Mouse (Mus musculus): ENCODE measurements around the gene Nags. TPM values are rescaled to one million over a fixed set of nuclear protein-coding genes. Genes with fewer than 3 reads are reported as not detected.

Nags gene
- polyA plus RNA-seq (2012; rRNA removed; ENCODE audit: low replicate concordance), result 52.0 and 86.9 TPM in 2 replicates

DNA sequence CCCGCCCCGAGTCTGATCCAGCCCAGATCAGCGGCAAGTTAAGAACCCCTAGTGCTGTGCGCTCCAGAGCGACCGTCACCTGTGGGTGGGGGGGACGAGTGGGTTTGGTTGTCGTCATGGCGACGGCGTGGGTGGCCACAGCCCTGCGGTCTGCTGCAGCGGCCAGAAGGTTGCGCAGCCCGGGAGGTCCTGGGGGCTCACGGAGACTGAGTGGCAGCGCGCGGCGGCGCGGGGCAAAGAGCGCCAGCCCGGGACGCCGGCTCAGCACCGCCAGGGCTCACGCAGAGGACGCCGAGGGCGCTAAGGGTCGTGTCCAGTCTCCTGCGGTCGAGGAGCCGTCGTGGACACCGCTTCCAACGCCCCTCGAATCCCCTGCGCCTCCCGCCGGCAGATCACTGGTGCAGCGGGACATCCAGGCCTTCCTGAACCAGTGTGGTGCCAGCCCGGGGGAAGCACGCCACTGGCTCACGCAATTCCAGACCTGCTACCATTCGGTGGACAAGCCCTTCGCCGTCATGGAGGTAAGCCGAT lies at the start of gene Nags:
Nags (plus strand) TSS at position 43 of the 531 bp plus-strand sequence.

DNA sequence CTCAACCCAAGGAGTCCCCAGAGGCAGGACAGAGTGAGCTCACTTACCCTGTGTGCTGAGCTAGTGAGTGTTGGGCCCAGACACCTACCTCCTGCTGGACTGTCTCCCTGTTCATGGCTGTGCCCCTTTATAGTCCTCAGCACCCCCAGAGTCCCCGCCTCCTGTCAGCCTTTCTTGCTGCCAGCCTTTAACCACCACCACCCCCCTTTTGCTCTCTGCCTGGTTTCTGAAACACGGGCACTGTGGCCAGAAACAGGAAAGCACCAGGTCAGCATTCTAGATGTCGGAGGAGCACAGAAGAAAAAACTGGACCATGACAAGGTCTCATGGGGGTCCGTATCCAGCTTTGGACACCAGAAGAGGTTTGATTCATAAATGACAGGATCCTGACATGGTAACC lies 44.1 kb upstream of the Nags start, which contains the start of gene Ppy:
Ppy (minus strand) TSS at position 101 of the 400 bp plus-strand sequence.

DNA sequence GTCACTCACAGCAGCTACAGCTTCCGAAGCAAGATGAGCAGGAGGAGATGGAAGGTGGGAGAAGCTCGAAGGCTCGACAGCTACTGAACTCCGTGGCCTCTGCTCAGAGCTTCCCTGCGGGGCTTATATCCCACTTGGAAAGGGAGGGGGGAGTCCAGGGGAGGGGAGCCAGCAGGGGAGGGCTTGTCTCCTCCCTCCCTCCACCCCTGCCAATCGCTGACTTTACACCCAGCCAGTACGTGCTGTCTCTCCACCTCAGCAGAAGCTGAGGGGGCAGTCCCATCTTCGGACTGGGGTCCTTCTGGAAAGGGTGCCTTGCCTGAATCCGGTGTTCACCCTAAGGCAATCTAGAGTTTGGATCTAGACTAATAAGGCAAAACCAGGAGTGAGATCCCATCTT lies 37.6 kb upstream of the Nags start, which contains the start of gene Pyy:
Pyy (minus strand) TSS at position 101 of the 400 bp plus-strand sequence.

DNA sequence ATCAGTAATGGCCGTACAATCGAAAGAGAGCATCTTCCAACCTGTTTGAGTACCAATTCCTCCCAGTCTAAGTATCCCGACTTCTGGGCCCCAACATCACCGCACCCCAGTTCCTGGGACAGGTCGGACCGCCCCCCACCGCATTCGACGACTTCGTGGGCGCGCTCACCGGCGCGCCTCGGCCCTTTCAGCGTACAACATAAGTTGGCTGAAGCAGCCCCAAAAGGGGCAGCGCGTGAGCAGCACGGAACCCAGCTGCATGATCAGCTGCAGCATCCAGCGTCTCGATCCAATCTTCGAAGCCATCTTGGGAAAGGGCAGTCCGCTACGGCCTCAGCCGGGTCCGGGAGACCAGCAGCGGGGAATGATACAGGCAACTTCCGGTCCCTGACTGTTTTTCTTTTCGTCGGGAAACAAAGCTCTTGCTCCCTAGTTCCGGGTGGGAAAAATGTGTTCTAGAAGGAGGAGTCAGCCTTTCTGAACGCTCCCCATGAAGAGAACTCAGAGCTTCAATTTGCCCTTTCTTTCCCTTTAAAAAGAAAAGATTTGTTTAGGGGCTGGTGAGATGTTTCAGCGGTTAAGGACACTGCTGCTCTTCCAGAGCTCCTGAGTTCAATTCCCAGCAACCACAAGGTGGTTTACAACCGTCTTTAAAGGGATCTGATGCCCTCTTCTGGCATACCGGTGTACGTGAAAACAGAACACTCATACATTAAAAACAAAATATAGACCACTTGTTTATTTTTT lies 10.9 kb downstream of the Nags start, which contains the start of gene Tmem101:
Tmem101 (minus strand) TSS at position 366 of the 747 bp plus-strand sequence.

DNA sequence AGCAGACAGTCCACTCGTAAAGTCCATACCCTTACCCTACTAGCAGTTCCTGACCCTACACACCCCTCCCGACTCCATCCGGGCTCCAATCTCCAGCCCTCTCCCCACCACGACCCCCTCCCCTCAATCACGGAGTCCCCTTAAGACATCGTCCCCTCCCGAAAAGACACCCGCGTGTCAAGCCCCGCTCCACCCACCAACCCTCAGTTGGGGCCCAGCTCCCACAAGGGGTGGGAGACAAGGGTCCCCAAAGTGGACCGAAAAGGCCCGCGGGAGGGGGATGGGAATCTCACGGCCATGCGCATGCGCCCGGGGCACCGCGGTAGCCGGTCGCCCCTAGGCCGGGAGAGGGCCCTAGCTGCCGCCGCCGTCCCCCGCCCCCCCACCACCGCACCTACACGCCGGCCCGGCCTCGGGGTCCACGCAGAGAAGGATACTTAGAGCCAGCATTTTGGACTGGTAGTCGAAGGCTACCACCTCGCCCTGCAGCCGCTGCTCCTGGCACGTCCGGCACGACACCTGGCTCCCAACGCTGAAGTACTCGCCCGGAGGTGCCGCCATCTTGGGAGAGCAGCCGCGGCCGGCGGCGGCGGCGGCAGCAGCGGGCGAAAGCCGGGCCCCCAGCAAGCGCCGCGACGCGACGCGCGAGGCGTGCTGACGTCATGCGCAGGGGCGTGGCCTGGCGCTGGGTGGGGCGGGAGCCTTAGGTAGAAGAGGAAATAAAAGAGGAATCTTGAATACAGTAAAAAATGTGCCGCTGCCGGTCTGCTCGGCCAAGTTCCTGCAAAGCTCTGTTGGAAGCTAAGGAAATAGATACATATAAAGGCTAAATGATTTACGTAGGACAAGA lies 39.6 kb downstream of the Nags start, which contains the start of gene Lsm12:
Lsm12 (minus strand) TSS at position 651 of the 850 bp plus-strand sequence.

DNA sequence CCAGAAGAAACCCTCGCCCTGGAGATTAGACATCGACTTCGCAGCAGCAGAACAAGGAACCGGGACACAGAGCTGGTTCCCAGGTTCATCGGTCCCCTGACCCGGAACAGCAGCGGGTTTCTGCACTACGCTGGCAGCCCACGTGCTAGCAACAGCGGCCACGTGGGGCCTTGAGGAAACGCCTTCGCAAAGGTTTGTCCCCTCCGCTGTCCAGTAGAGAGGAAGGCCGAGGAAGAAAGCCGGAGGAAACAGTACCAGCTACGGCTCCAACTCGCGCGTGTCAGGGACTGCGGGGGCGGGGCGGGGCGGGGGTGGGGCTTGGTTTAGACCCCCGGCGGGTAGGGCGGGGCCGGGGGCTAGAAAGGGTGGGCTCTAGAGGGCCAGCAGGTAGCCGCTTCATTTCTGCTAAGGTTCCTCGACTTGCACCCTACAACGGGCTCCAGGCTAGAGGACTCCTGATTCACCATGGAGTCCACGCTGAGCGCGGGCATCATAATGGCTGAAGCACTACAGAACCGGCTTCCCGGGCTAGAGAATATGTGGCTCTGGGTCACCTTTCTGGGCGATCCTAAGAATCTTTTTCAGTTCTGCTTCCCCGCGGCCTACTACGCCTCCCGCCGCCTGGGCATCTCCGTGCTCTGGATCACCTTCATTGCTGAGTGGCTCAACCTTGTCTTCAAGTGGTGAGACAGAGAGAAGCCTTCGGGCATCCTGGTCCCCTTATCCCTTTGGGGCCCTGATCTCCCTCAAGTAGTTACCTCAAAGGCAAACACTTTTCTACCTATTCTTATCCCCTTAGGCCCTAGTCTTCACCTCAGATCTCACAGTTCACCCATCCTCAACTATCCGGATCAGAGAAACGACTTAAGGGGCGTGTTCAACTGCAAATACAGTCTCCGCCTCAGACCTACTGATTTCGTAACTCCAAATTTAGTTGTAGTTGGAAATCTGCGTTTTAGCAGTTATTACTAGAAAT lies 44.4 kb downstream of the Nags start, which contains the start of gene G6pc3:
G6pc3 (plus strand) TSS at position 160 of the 976 bp plus-strand sequence.

Other genes with a start within 250 kb of the Nags start
- not detected in 2 replicates for gene Sost, start 178.5 kb upstream of the Nags start, polyA plus RNA-seq (2012; rRNA removed; ENCODE audit: low replicate concordance)
- not detected in 2 replicates for gene Cfap97d1, start 161.2 kb upstream of the Nags start, polyA plus RNA-seq (2012; rRNA removed; ENCODE audit: low replicate concordance)
- 12.4 and 43.5 TPM in 2 replicates for gene Dusp3, start 158.5 kb upstream of the Nags start, polyA plus RNA-seq (2012; rRNA removed; ENCODE audit: low replicate concordance)
- 1.0 and 1.7 TPM in 2 replicates for gene Mpp3, start 117.1 kb upstream of the Nags start, polyA plus RNA-seq (2012; rRNA removed; ENCODE audit: low replicate concordance)
- gene Cd300lg, start 104.0 kb upstream of the Nags start, polyA plus RNA-seq (2012; rRNA removed; ENCODE audit: low replicate concordance), result 3.6 and 5.4 TPM in 2 replicates
- 1.8 and 2.1 TPM in 2 replicates for gene Mpp2, start 57.0 kb upstream of the Nags start, polyA plus RNA-seq (2012; rRNA removed; ENCODE audit: low replicate concordance)
- 10.5 TPM in 1 of 2 replicates, not detected in the other for gene Ppy, start 44.2 kb upstream of the Nags start, polyA plus RNA-seq (2012; rRNA removed; ENCODE audit: low replicate concordance)
- gene Pyy, start 37.7 kb upstream of the Nags start, polyA plus RNA-seq (2012; rRNA removed; ENCODE audit: low replicate concordance), result 92.0 and 116 TPM in 2 replicates
- 13.8 and 14.3 TPM in 2 replicates for gene Tmem101, start 10.9 kb downstream of the Nags start, polyA plus RNA-seq (2012; rRNA removed; ENCODE audit: low replicate concordance)
- 24.2 and 28.7 TPM in 2 replicates for gene Lsm12, start 39.8 kb downstream of the Nags start, polyA plus RNA-seq (2012; rRNA removed; ENCODE audit: low replicate concordance)
- 64.1 and 84.2 TPM in 2 replicates for gene G6pc3, start 44.1 kb downstream of the Nags start, polyA plus RNA-seq (2012; rRNA removed; ENCODE audit: low replicate concordance)
- gene Hdac5, start 84.7 kb downstream of the Nags start, polyA plus RNA-seq (2012; rRNA removed; ENCODE audit: low replicate concordance), result 75.7 and 76.7 TPM in 2 replicates
- 4.6 and 4.9 TPM in 2 replicates for gene BC030867, start 103.4 kb downstream of the Nags start, polyA plus RNA-seq (2012; rRNA removed; ENCODE audit: low replicate concordance)
- 0.32 and 2.3 TPM in 2 replicates for gene Asb16, start 123.2 kb downstream of the Nags start, polyA plus RNA-seq (2012; rRNA removed; ENCODE audit: low replicate concordance)
- 44.7 and 54.3 TPM in 2 replicates for gene Tmub2, start 139.4 kb downstream of the Nags start, polyA plus RNA-seq (2012; rRNA removed; ENCODE audit: low replicate concordance)
- 25.5 and 36.4 TPM in 2 replicates for gene Atxn7l3, start 151.1 kb downstream of the Nags start, polyA plus RNA-seq (2012; rRNA removed; ENCODE audit: low replicate concordance)
- gene Ubtf, start 174.2 kb downstream of the Nags start, polyA plus RNA-seq (2012; rRNA removed; ENCODE audit: low replicate concordance), result 13.2 and 18.6 TPM in 2 replicates
- gene Slc4a1, start 220.7 kb downstream of the Nags start, polyA plus RNA-seq (2012; rRNA removed; ENCODE audit: low replicate concordance), result 0.06 TPM in 1 of 2 replicates, not detected in the other
- 4.5 and 5.1 TPM in 2 replicates for gene Rundc3a, start 247.9 kb downstream of the Nags start, polyA plus RNA-seq (2012; rRNA removed; ENCODE audit: low replicate concordance)